Mouse (Mus musculus) CH12.LX (cell line): ENCODE measurements around the gene Clcnka. TPM values are rescaled to one million over a fixed set of nuclear protein-coding genes. Genes with fewer than 3 reads are reported as not detected.

Experiments used
- DNase-seq: peaks from one replicate; pipeline ENCODE4 v3.0.0-alpha.2; 2013; ENCODE audit errors: extremely low read depth
- H3K27ac ChIP-seq: 2 replicates; pipeline ENCODE4 v1.5.1; 2012; ENCODE audit warnings: low read depth, mild to moderate bottlenecking, control low read depth, moderate library complexity; ENCODE audit not compliant: insufficient read depth
- H3K27me3 ChIP-seq: replicated peaks from 2 replicates; pipeline ENCODE3; 2012; ENCODE audit warnings: inconsistent platforms
- H3K36me3 ChIP-seq, 2 experiments: replicated peaks in 1 of 2; 2 replicates each; pipeline versions ENCODE3 to v1.6.1; 2012; ENCODE audit warnings: inconsistent platforms in 1 of 2, low read length in 1 of 2, mild to moderate bottlenecking in 1 of 2, mixed read lengths in 1 of 2, moderate library complexity in 1 of 2; ENCODE audit not compliant: control insufficient read depth in 1 of 2, insufficient read depth in 1 of 2
- H3K4me1 ChIP-seq, 2 experiments: 2 replicates each; pipeline ENCODE4 v1.6.1; 2012; ENCODE audit warnings: inconsistent platforms in 1 of 2, moderate library complexity in 1 of 2; ENCODE audit not compliant: insufficient read depth in 2 of 2, control insufficient read depth in 1 of 2
- H3K4me2 ChIP-seq: 2 replicates; pipeline ENCODE4 v1.6.1; 2012; ENCODE audit warnings: low read depth, mild to moderate bottlenecking, control low read depth; ENCODE audit not compliant: poor library complexity, insufficient read depth, severe bottlenecking
- H3K4me3 ChIP-seq, 3 experiments: fragments of 150-350 bp in 1 of 3; sonication (generic) in 1 of 3; replicated peaks in 1 of 3; 2 replicates each; pipeline versions ENCODE3 to v1.5.1; 2011 to 2012; ENCODE audit warnings: low read depth in 2 of 3, low read length in 2 of 3, mild to moderate bottlenecking in 2 of 3, moderate library complexity in 2 of 3, control low read depth in 1 of 3, improper control_type of control experiment in 1 of 3, inconsistent platforms in 1 of 3, mixed read lengths in 1 of 3; ENCODE audit not compliant: poor library complexity in 1 of 3
- H3K79me2 ChIP-seq: replicated peaks from 2 replicates; pipeline ENCODE4 v1.6.1; 2012; ENCODE audit warnings: mild to moderate bottlenecking, moderate library complexity; ENCODE audit not compliant: control insufficient read depth, poor library complexity, insufficient read depth, severe bottlenecking; ENCODE audit errors: extremely low read depth
- H3K9ac ChIP-seq: 2 replicates; pipeline ENCODE4 v1.6.1; 2012; ENCODE audit warnings: low read depth, mild to moderate bottlenecking, control low read depth, moderate library complexity; ENCODE audit not compliant: insufficient read depth
- H3K9me3 ChIP-seq: replicated peaks from 2 replicates; pipeline ENCODE3; 2012; ENCODE audit warnings: low read length, inconsistent platforms, mixed read lengths
- BHLHE40 ChIP-seq: IDR thresholded peaks from 2 replicates; pipeline ENCODE4 v1.6.1; 2011; ENCODE audit warnings: mild to moderate bottlenecking, low read depth, low read length, improper control_type of control experiment
- CHD1 ChIP-seq: IDR thresholded peaks from 2 replicates; pipeline ENCODE4 v1.6.1; 2012; ENCODE audit warnings: low read depth, low read length, improper control_type of control experiment, inconsistent platforms
- CHD2 ChIP-seq: IDR thresholded peaks from 2 replicates; pipeline ENCODE4 v1.6.1; 2011; ENCODE audit warnings: low read length, improper control_type of control experiment
- CTCF ChIP-seq, 2 experiments: IDR thresholded peaks in 1 of 2; conservative IDR thresholded peaks in 1 of 2; 2 replicates each; pipeline ENCODE4 v1.5.1; 2011 to 2012; ENCODE audit warnings: low read depth in 2 of 2, low read length in 2 of 2, improper control_type of control experiment in 1 of 2, inconsistent platforms in 1 of 2, mild to moderate bottlenecking in 1 of 2, moderate library complexity in 1 of 2
- E2F4 ChIP-seq: IDR thresholded peaks from 2 replicates; pipeline ENCODE4 v1.6.1; 2011; ENCODE audit warnings: low read depth, low read length, improper control_type of control experiment; ENCODE audit not compliant: insufficient replicate concordance
- ETS1 ChIP-seq: conservative IDR thresholded peaks from 2 replicates; pipeline ENCODE4 v1.6.1; 2012; ENCODE audit warnings: low read depth, mild to moderate bottlenecking, inconsistent platforms, low read length, improper control_type of control experiment, moderate library complexity
- IRF4 ChIP-seq: IDR thresholded peaks from 2 replicates; pipeline ENCODE4 v1.6.1; 2014; ENCODE audit warnings: low read depth, mild to moderate bottlenecking, inconsistent platforms, low read length, improper control_type of control experiment
- MAX ChIP-seq: IDR thresholded peaks from 2 replicates; pipeline ENCODE4 v1.6.1; 2011; ENCODE audit warnings: low read length, improper control_type of control experiment
- NRF1 ChIP-seq: IDR thresholded peaks from 2 replicates; pipeline ENCODE4 v1.6.1; 2014; ENCODE audit warnings: low read depth, mild to moderate bottlenecking, inconsistent platforms, low read length, improper control_type of control experiment, moderate library complexity
- RAD21 ChIP-seq: IDR thresholded peaks from 2 replicates; pipeline ENCODE4 v1.6.1; 2011; ENCODE audit warnings: low read depth, mild to moderate bottlenecking, low read length, improper control_type of control experiment, moderate library complexity
- SIN3A ChIP-seq: IDR thresholded peaks from 2 replicates; pipeline ENCODE4 v1.6.1; 2012; ENCODE audit warnings: low read length, improper control_type of control experiment, inconsistent platforms
- TBP ChIP-seq: conservative IDR thresholded peaks from 2 replicates; pipeline ENCODE4 v1.6.1; 2011; ENCODE audit warnings: low read depth, low read length, improper control_type of control experiment
- dilution Hi-C: fragments of 300-500 bp; cut with MboI; formaldehyde crosslinking; loops from 2 replicates; pipeline ENCODE4 v1.14.3; 2020; ENCODE audit warnings: low sequenced_read_pairs; ENCODE audit not compliant: extremely low pct_unique_long_range_greater_than_20kb, extremely low pct_ligation_motif_present
- in situ Hi-C: fragments of 300-500 bp; cut with MboI; formaldehyde crosslinking; loops from 3 replicates; pipeline ENCODE4 v1.14.3; 2019; ENCODE audit warnings: low sequenced_read_pairs, low pct_ligation_motif_present, low pct_unique_long_range_greater_than_20kb, mixed read lengths
- polyA plus RNA-seq: library from polyadenylated mRNA; unstranded; fragments of >175 nt; gene quantifications from 2 replicates; pipeline ENCODE4 v1.2.1, GENCODE M21; 2012; ENCODE audit warnings: low read depth; ENCODE audit not compliant: insufficient read length
- total RNA-seq, 2 experiments: library from RNA; depleted of rRNA; stranded (reverse); fragments of 300-350 nt in 1 of 2; fragments of >200 nt in 1 of 2; gene quantifications; 2 replicates each; pipeline ENCODE4 v1.2.3; 2012 to 2014

Clcnka gene
- total and polyA plus RNA-seq, 3 experiments = not detected

GRCm38 (mm10) chr4:141420192-141420829 is 21.8 kb upstream of the Clcnka start, which contains the start of gene Hspb7:
TSS of gene Hspb7 (plus strand) at chr4:141420779.
- Histone ChIP-seq H3K9ac (no peak within 1 kb of the TSS), H3K4me3 (no peak within 1 kb of the TSS), H3K27me3 (no peaks in the 10 kb centered on the region), H3K36me3 (no peaks in the 10 kb centered on the region), H3K79me2 (no peaks in the 10 kb centered on the region), H3K9me3 (no peaks in the 10 kb centered on the region), H3K27ac (no peak within 1 kb of the TSS)
- dilution Hi-C loops (no loop called here), in situ Hi-C loops (loop anchor here (25.0 kb wide), 2 partner anchors 542 to 667 kb away; partner anchors contain the start of gene Tmem51)
- DNase-seq = no peak
- no peak for TF ChIP-seq CHD2
- TF ChIP-seq SIN3A = no peak
- no peak for TF ChIP-seq IRF4
- no peak for TF ChIP-seq NRF1
- no peak for TF ChIP-seq MAX
- TF ChIP-seq CHD1 = no peak
- TF ChIP-seq RAD21 = no peak
- TF ChIP-seq, all 38 proteins: peak for 0
- no peak within 1 kb of the TSS for H3K4me2 ChIP-seq
- peaks cover 15 to 52% of the 10 kb centered on the region in 2 experiments for H3K4me1 ChIP-seq

- DNase-seq = peak; percentile 75
- Histone ChIP-seq H3K27ac (no peak overlapping the region), H3K9ac (no peak overlapping the region), H3K27me3 (no peaks in the 10 kb centered on the region), H3K9me3 (no peaks in the 10 kb centered on the region), H3K36me3 (no peaks in the 10 kb centered on the region), H3K79me2 (no peaks in the 10 kb centered on the region), H3K4me1 (peaks cover 13 to 45% of the 10 kb centered on the region in 2 experiments), H3K4me3 (no peak overlapping the region), H3K4me2 (no peak overlapping the region)
- dilution Hi-C loops (no loop called here), in situ Hi-C loops (loop anchor here (25.0 kb wide), 2 partner anchors 543 to 668 kb away; partner anchors contain the start of gene Tmem51)
- TF ChIP-seq TBP = no peak
- peak; percentile 58; the same call in 1 of the 2 replicates for TF ChIP-seq ETS1
- peak; percentile 81 for TF ChIP-seq BHLHE40
Measured at GRCm38 (mm10) chr4:141419398-141420191, 21.1 kb upstream of the Clcnka start.

GRCm38 (mm10) chr4:141415924-141416323 is 17.4 kb upstream of the Clcnka start, which contains the start of gene Clcnkb:
TSS of gene Clcnkb (minus strand) at chr4:141416014.
- Histone ChIP-seq H3K27ac (no peak within 1 kb of the TSS), H3K4me1 (peaks cover 7 to 31% of the 10 kb centered on the region in 2 experiments; a peak in 3 of 4 replicates), H3K36me3 (no peaks in the 10 kb centered on the region), H3K4me3 (no peak within 1 kb of the TSS), H3K4me2 (no peak within 1 kb of the TSS), H3K79me2 (no peaks in the 10 kb centered on the region), H3K27me3 (no peaks in the 10 kb centered on the region), H3K9me3 (peaks cover 3% of the 10 kb centered on the region), H3K9ac (no peak within 1 kb of the TSS)
- TF ChIP-seq CTCF (conservative IDR thresholded peaks at IDR 0.05 in 1 of 2, IDR thresholded peaks at IDR 0.05 in 1 of 2; ENCODE audit: low read depth in 2 of 2, low read length in 2 of 2) (no peak), NRF1 (0 out of 2 replicates have a peak, but pooled peaks have one; percentile 17), E2F4 (no peak)
- dilution Hi-C loops (no loop called here), in situ Hi-C loops (loop anchor here (25.0 kb wide), 2 partner anchors 546 to 671 kb away; partner anchors contain the start of gene Tmem51)
- no peak for DNase-seq
